Mouse (Mus musculus) bone marrow, adult 2 months (tissue): ENCODE data around the gene Lamtor3.

Experiments
- CTCF ChIP-seq: fragments of 200-500 bp; IDR thresholded peaks from 2 replicates; pipeline ENCODE4 v1.5.1; 2011; ENCODE audit warnings: low read length, control low read depth; ENCODE audit not compliant: control insufficient read depth, insufficient read depth
- POLR2A ChIP-seq: fragments of 200-500 bp; IDR thresholded peaks from 2 replicates; pipeline ENCODE4 v1.6.1; 2011; ENCODE audit warnings: low read depth, mild to moderate bottlenecking, control low read depth, low read length, borderline replicate concordance; ENCODE audit not compliant: control insufficient read depth

GRCm38 (mm10) chr3:137969951-137970350, 51.6 kb downstream of the Lamtor3 start:
- no peak for TF ChIP-seq POLR2A
- no peak for TF ChIP-seq CTCF
